Mouse (Mus musculus): ENCODE results near the gene N4bp2l1. TPM values are rescaled to one million over a fixed set of nuclear protein-coding genes. Genes with fewer than 3 reads are reported as not detected.

Gene N4bp2l1
- polyA plus RNA-seq, 1 experiment, result 26.2 TPM

- no peak overlapping the region for H3K4me3 ChIP-seq (replicated peaks; ENCODE audit: control insufficient read depth, low read depth, low read length)
- no peaks in the 10 kb centered on the region for H3K4me1 ChIP-seq (ENCODE audit: control insufficient read depth, insufficient read depth, low read length)
- 91% methylated on average over 5 of the region's 5 CpGs for WGBS
- TF ChIP-seq CTCF (IDR thresholded peaks at IDR 0.05; ENCODE audit: control insufficient read depth, insufficient read depth, low read length), result no peak
- TF ChIP-seq POLR2A (IDR thresholded peaks at IDR 0.05; ENCODE audit: borderline replicate concordance, control insufficient read depth, low read depth, low read length), result no peak
- H3K27ac ChIP-seq (ENCODE audit: control insufficient read depth, insufficient read depth, low read depth, low read length, poor library complexity), result no peak overlapping the region
These were observed 30.0 kb downstream of the N4bp2l1 start for GRCm38 (mm10) chr5:150566971-150567370.

- H3K27ac ChIP-seq (ENCODE audit: control insufficient read depth, insufficient read depth, low read depth, low read length, poor library complexity), result no peak overlapping the region
- WGBS, result 66% methylated on average over 3 of the region's 3 CpGs
- H3K4me1 ChIP-seq (ENCODE audit: control insufficient read depth, insufficient read depth, low read length), result no peaks in the 10 kb centered on the region
- TF ChIP-seq POLR2A (IDR thresholded peaks at IDR 0.05; ENCODE audit: borderline replicate concordance, control insufficient read depth, low read depth, low read length) (no peak), CTCF (IDR thresholded peaks at IDR 0.05; ENCODE audit: control insufficient read depth, insufficient read depth, low read length) (no peak)
- no peak overlapping the region for H3K4me3 ChIP-seq (replicated peaks; ENCODE audit: control insufficient read depth, low read depth, low read length)
These were observed 30.8 kb downstream of the N4bp2l1 start for GRCm38 (mm10) chr5:150566226-150566625.

- Histone ChIP-seq H3K4me3 (replicated peaks; ENCODE audit: control insufficient read depth, low read depth, low read length) (no peak overlapping the region), H3K4me1 (ENCODE audit: control insufficient read depth, insufficient read depth, low read length) (no peaks in the 10 kb centered on the region)
- 91% methylated on average over 6 of the region's 6 CpGs for WGBS
These were observed 32.6 kb downstream of the N4bp2l1 start for GRCm38 (mm10) chr5:150564426-150564825.

GRCm38 (mm10) chr5:150561783-150562182, 35.2 kb downstream of the N4bp2l1 start:
- WGBS, result 77% methylated on average over 5 of the region's 5 CpGs
- H3K4me1 ChIP-seq (ENCODE audit: control insufficient read depth, insufficient read depth, low read length), result no peaks in the 10 kb centered on the region
- TF ChIP-seq CTCF (IDR thresholded peaks at IDR 0.05; ENCODE audit: control insufficient read depth, insufficient read depth, low read length), result no peak
- H3K27ac ChIP-seq (ENCODE audit: control insufficient read depth, insufficient read depth, low read depth, low read length, poor library complexity), result no peak overlapping the region
- H3K4me3 ChIP-seq (replicated peaks; ENCODE audit: control insufficient read depth, low read depth, low read length), result no peak overlapping the region

More at GRCm38 (mm10) chr5:150564426-150564825, 32.6 kb downstream of the N4bp2l1 start:
- H3K27ac ChIP-seq (ENCODE audit: control insufficient read depth, insufficient read depth, low read depth, low read length, poor library complexity), result no peak overlapping the region
- no peak for TF ChIP-seq CTCF (IDR thresholded peaks at IDR 0.05; ENCODE audit: control insufficient read depth, insufficient read depth, low read length)
- TF ChIP-seq POLR2A (IDR thresholded peaks at IDR 0.05; ENCODE audit: borderline replicate concordance, control insufficient read depth, low read depth, low read length), result no peak

GRCm38 (mm10) chr5:150561376-150561775, 35.6 kb downstream of the N4bp2l1 start:
- Histone ChIP-seq H3K27ac (ENCODE audit: control insufficient read depth, insufficient read depth, low read depth, low read length, poor library complexity) (no peak overlapping the region), H3K4me3 (replicated peaks; ENCODE audit: control insufficient read depth, low read depth, low read length) (no peak overlapping the region), H3K4me1 (ENCODE audit: control insufficient read depth, insufficient read depth, low read length) (no peaks in the 10 kb centered on the region)
- no peak for TF ChIP-seq POLR2A (IDR thresholded peaks at IDR 0.05; ENCODE audit: borderline replicate concordance, control insufficient read depth, low read depth, low read length)
- no peak for TF ChIP-seq CTCF (IDR thresholded peaks at IDR 0.05; ENCODE audit: control insufficient read depth, insufficient read depth, low read length)

- Histone ChIP-seq H3K4me1 (ENCODE audit: control insufficient read depth, insufficient read depth, low read length) (no peaks in the 10 kb centered on the region), H3K27ac (ENCODE audit: control insufficient read depth, insufficient read depth, low read depth, low read length, poor library complexity) (no peak overlapping the region), H3K4me3 (replicated peaks; ENCODE audit: control insufficient read depth, low read depth, low read length) (no peak overlapping the region)
- WGBS, result 91% methylated on average over 5 of the region's 5 CpGs
- TF ChIP-seq POLR2A (IDR thresholded peaks at IDR 0.05; ENCODE audit: borderline replicate concordance, control insufficient read depth, low read depth, low read length), result no peak
- no peak for TF ChIP-seq CTCF (IDR thresholded peaks at IDR 0.05; ENCODE audit: control insufficient read depth, insufficient read depth, low read length)
These were observed 36.1 kb downstream of the N4bp2l1 start for GRCm38 (mm10) chr5:150560851-150561250.

- 95% methylated on average over 6 of the region's 6 CpGs for WGBS
These were observed 37.4 kb downstream of the N4bp2l1 start for GRCm38 (mm10) chr5:150559519-150560103.

GRCm38 (mm10) chr5:150551637-150552036, 45.4 kb downstream of the N4bp2l1 start:
- no peak for TF ChIP-seq POLR2A (IDR thresholded peaks at IDR 0.05; ENCODE audit: borderline replicate concordance, control insufficient read depth, low read depth, low read length)
- no peak for TF ChIP-seq CTCF (IDR thresholded peaks at IDR 0.05; ENCODE audit: control insufficient read depth, insufficient read depth, low read length)
- Histone ChIP-seq H3K4me3 (replicated peaks; ENCODE audit: control insufficient read depth, low read depth, low read length) (no peak overlapping the region), H3K4me1 (ENCODE audit: control insufficient read depth, insufficient read depth, low read length) (no peaks in the 10 kb centered on the region), H3K27ac (ENCODE audit: control insufficient read depth, insufficient read depth, low read depth, low read length, poor library complexity) (no peak overlapping the region)
- 78% methylated on average over 3 of the region's 3 CpGs for WGBS

More at GRCm38 (mm10) chr5:150559519-150560103, 37.4 kb downstream of the N4bp2l1 start:
- Histone ChIP-seq H3K4me1 (ENCODE audit: control insufficient read depth, insufficient read depth, low read length) (no peaks in the 10 kb centered on the region), H3K4me3 (replicated peaks; ENCODE audit: control insufficient read depth, low read depth, low read length) (no peak overlapping the region), H3K27ac (ENCODE audit: control insufficient read depth, insufficient read depth, low read depth, low read length, poor library complexity) (no peak overlapping the region)
- TF ChIP-seq CTCF (IDR thresholded peaks at IDR 0.05; ENCODE audit: control insufficient read depth, insufficient read depth, low read length), result no peak
- TF ChIP-seq POLR2A (IDR thresholded peaks at IDR 0.05; ENCODE audit: borderline replicate concordance, control insufficient read depth, low read depth, low read length), result no peak

GRCm38 (mm10) chr5:150543184-150543583, 53.8 kb downstream of the N4bp2l1 start:
- no peak for TF ChIP-seq POLR2A (IDR thresholded peaks at IDR 0.05; ENCODE audit: borderline replicate concordance, control insufficient read depth, low read depth, low read length)
- no peak for TF ChIP-seq CTCF (IDR thresholded peaks at IDR 0.05; ENCODE audit: control insufficient read depth, insufficient read depth, low read length)
- Histone ChIP-seq H3K4me3 (replicated peaks; ENCODE audit: control insufficient read depth, low read depth, low read length) (no peak overlapping the region), H3K27ac (ENCODE audit: control insufficient read depth, insufficient read depth, low read depth, low read length, poor library complexity) (no peak overlapping the region), H3K4me1 (ENCODE audit: control insufficient read depth, insufficient read depth, low read length) (no peaks in the 10 kb centered on the region)
- WGBS, result 97% methylated on average over 2 of the region's 2 CpGs

Measured in bone marrow, adult 2 months (tissue).